In the genomic region with DNA sequence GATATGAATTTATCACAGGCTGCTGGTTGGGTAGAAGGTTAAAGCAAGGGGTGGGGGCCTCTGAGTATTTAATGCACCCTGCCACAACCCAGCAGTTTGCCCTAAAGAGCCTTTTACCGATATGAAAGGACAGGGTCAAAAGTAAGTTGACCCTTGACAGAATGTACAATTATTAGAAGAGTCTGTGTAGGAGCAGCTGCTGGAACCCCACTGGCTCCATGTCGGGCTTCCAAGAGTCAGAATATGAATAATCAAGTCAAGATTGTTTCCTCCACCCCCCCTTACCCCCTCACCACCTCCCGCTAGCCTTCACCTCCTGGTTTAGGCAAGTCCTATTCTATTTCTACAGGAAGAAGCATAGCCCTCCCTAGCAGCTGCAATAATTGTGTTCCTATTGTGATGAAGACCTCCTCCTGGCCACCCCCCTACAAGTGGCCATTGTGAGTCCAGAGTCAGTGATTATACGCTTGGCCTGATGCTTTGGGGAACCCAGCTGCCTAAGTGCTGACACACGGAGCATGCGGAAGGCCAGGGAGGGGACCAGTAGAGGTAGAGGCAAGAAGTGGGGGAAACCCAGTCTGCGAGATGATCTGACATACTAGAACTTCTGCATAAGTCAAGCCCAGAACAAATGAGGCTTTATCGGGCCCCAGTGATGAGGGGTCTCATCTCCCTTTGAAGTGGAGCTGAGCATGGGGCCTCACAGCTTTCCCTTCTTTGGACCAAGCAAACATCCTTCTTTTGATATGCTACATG, we compare ENCODE assay signal across 13 mouse cellular contexts.
DNase-seq lines count a peak whose midpoint lies in the region; ATAC-seq and TF ChIP-seq lines count a peak whose summit lies in the region.
"Had no signal": no experiment of that assay in that cellular context is flagged by ENCODE, and none has a peak within 500 bp of the region (broad histone marks: within the 10 kb centered on the region; RNA-seq: fewer than 3 reads in every experiment).

No protein-coding gene starts in this region.

- no peak overlapping the region for H3K4me3 ChIP-seq in forebrain, embryonic 13.5 days
- H3K4me3 ChIP-seq in midbrain, embryonic 10.5 days: no peak overlapping the region
- no peak overlapping the region for H3K4me3 ChIP-seq in lung, postnatal 0 days (ENCODE audit: low read depth, low read length)
- H3K4me3 ChIP-seq: erythroblast, embryonic 14.5 days; liver, embryonic 12.5 days had no signal

- H3K4me1 ChIP-seq in forebrain, embryonic 13.5 days: peaks cover 21% of the 10 kb centered on the region
- peaks cover 23% of the 10 kb centered on the region for H3K4me1 ChIP-seq in midbrain, embryonic 10.5 days
- H3K4me1 ChIP-seq in lung, postnatal 0 days (ENCODE audit: insufficient read depth, low read depth, low read length): no peaks in the 10 kb centered on the region
- H3K4me1 ChIP-seq: liver, embryonic 12.5 days had no signal

- TF ChIP-seq EP300 in lung, postnatal 0 days (IDR thresholded peaks at IDR 0.05): no peak

- WGBS in forebrain, embryonic 13.5 days: 5% methylated on average over 8 of the region's 8 CpGs
- 17% methylated on average over 8 of the region's 8 CpGs for WGBS in midbrain, embryonic 10.5 days
- 74% methylated on average over 8 of the region's 8 CpGs for WGBS in lung, postnatal 0 days

- peak; percentile 79 for ATAC-seq in forebrain, embryonic 13.5 days
- ATAC-seq in lung, postnatal 0 days: no peak
- ATAC-seq in granulocyte monocyte progenitor cell, adult 5-6 weeks (replicated peaks; ENCODE audit: poor library complexity, severe bottlenecking): no peak
- ATAC-seq: liver, embryonic 12.5 days had no signal

- no peak for TF ChIP-seq CTCF in lung, postnatal 0 days (IDR thresholded peaks at IDR 0.05)

- H3K9me3 ChIP-seq in forebrain, embryonic 13.5 days (replicated peaks): no peaks in the 10 kb centered on the region
- H3K9me3 ChIP-seq in midbrain, embryonic 10.5 days (replicated peaks): no peaks in the 10 kb centered on the region
- no peaks in the 10 kb centered on the region for H3K9me3 ChIP-seq in lung, postnatal 0 days (ENCODE audit: low read length)
- H3K9me3 ChIP-seq: liver, embryonic 12.5 days had no signal

- peak; percentile 5 for DNase-seq in layer of hippocampus, adult 9-11 months
- no peak for DNase-seq in layer of hippocampus, postnatal 25 days (ENCODE audit: extremely low spot score in 1 of 2, low spot score in 1 of 2)
- DNase-seq in midbrain, embryonic 10.5 days (ENCODE audit: low spot score): peak; percentile 75
- DNase-seq in retina, embryonic 14.5 days (ENCODE audit: low spot score): peak; percentile 82
- DNase-seq in lung, postnatal 0 days (ENCODE audit: low spot score): no peak
- no peak for DNase-seq in adrenal gland, adult (ENCODE audit: inconsistent age in 2 of 2, low spot score in 1 of 2)
- DNase-seq: adrenal gland, postnatal 10 days; cerebellum, adult 11-12 months; kidney, postnatal 25 days had no signal

- no peak overlapping the region for H3K4me2 ChIP-seq in forebrain, embryonic 13.5 days
- no peak overlapping the region for H3K4me2 ChIP-seq in lung, postnatal 0 days (replicated peaks; ENCODE audit: low read depth, low read length)
- H3K4me2 ChIP-seq: liver, embryonic 12.5 days had no signal

- no peaks in the 10 kb centered on the region for H3K36me3 ChIP-seq in forebrain, embryonic 13.5 days (ENCODE audit: poor library complexity, severe bottlenecking)
- no peaks in the 10 kb centered on the region for H3K36me3 ChIP-seq in midbrain, embryonic 10.5 days
- no peaks in the 10 kb centered on the region for H3K36me3 ChIP-seq in lung, postnatal 0 days (ENCODE audit: insufficient read depth, low read length)
- H3K36me3 ChIP-seq: liver, embryonic 12.5 days had no signal

- H3K27ac ChIP-seq in forebrain, embryonic 13.5 days: peak overlapping the region; percentile 51
- 0 out of 2 replicates have a peak overlapping the region, but pooled peaks have one; percentile 9 for H3K27ac ChIP-seq in midbrain, embryonic 10.5 days (replicated peaks)
- no peak overlapping the region for H3K27ac ChIP-seq in lung, postnatal 0 days (ENCODE audit: low read length)
- H3K27ac ChIP-seq: liver, embryonic 12.5 days had no signal

- no peak overlapping the region for H3K9ac ChIP-seq in forebrain, embryonic 13.5 days
- no peak overlapping the region for H3K9ac ChIP-seq in lung, postnatal 0 days (replicated peaks; ENCODE audit: low read depth)
- H3K9ac ChIP-seq: liver, embryonic 12.5 days had no signal

- H3K27me3 ChIP-seq in forebrain, embryonic 13.5 days: no peaks in the 10 kb centered on the region
- peaks cover 86% of the 10 kb centered on the region for H3K27me3 ChIP-seq in midbrain, embryonic 10.5 days (ENCODE audit: low read depth, poor library complexity, severe bottlenecking)
- no peaks in the 10 kb centered on the region for H3K27me3 ChIP-seq in lung, postnatal 0 days (replicated peaks; ENCODE audit: insufficient read depth, low read length)
- H3K27me3 ChIP-seq: liver, embryonic 12.5 days had no signal

Comparison
In these comparisons a context has a peak if more than half of its experiments do, and no peak if none do; other contexts are left out.
1. DNase-seq: peak in layer of hippocampus, adult 9-11 months (single experiment), midbrain, embryonic 10.5 days (single experiment) and retina, embryonic 14.5 days (single experiment); none in layer of hippocampus, postnatal 25 days (0 of 2), lung, postnatal 0 days (single experiment) and adrenal gland, adult (0 of 2).